Mouse (Mus musculus): ENCODE measurements around the gene Dcp1b. TPM values are rescaled to one million over a fixed set of nuclear protein-coding genes. Genes with fewer than 3 reads are reported as not detected.

The Dcp1b gene
- total RNA-seq, 2 experiments from 2014 or later: 17.8 to 21.3 TPM

GRCm38 (mm10) chr6:119228861-119229603 is 54.0 kb downstream of the Dcp1b start:
- no peak for DNase-seq (ENCODE audit: low spot score in 2 of 2)

- no peak for DNase-seq (ENCODE audit: low spot score in 2 of 2)
Measured at GRCm38 (mm10) chr6:119233066-119233465, 58.0 kb downstream of the Dcp1b start.

- DNase-seq (ENCODE audit: low spot score in 2 of 2): no peak
Measured at GRCm38 (mm10) chr6:119235441-119235840, 60.4 kb downstream of the Dcp1b start.

- no peak for DNase-seq (ENCODE audit: low spot score in 2 of 2)
Measured at GRCm38 (mm10) chr6:119236241-119236640, 61.2 kb downstream of the Dcp1b start, which contains the start of gene Cacna2d4. Gene Cacna2d4 (plus strand): TSS chr6:119236526.

- no peak for DNase-seq (ENCODE audit: low spot score in 2 of 2)
Measured at GRCm38 (mm10) chr6:119237427-119237989, 62.5 kb downstream of the Dcp1b start.

GRCm38 (mm10) chr6:119239341-119240005 is 64.4 kb downstream of the Dcp1b start:
- DNase-seq (ENCODE audit: low spot score in 2 of 2): no peak

- DNase-seq (ENCODE audit: low spot score in 2 of 2): no peak
Measured at GRCm38 (mm10) chr6:119240256-119240655, 65.2 kb downstream of the Dcp1b start.

- no peak for DNase-seq (ENCODE audit: low spot score in 2 of 2)
Measured at GRCm38 (mm10) chr6:119240871-119241705, 66.0 kb downstream of the Dcp1b start.

GRCm38 (mm10) chr6:119246082-119246481 is 71.0 kb downstream of the Dcp1b start:
- no peak for DNase-seq (ENCODE audit: low spot score in 2 of 2)

GRCm38 (mm10) chr6:119248578-119248977 is 73.5 kb downstream of the Dcp1b start:
- no peak for DNase-seq (ENCODE audit: low spot score in 2 of 2)

- DNase-seq (ENCODE audit: low spot score in 2 of 2): no peak
Measured at GRCm38 (mm10) chr6:119249726-119250125, 74.7 kb downstream of the Dcp1b start.

- DNase-seq (ENCODE audit: low spot score in 2 of 2): no peak
Measured at GRCm38 (mm10) chr6:119251704-119252103, 76.7 kb downstream of the Dcp1b start.

Other genes starting within 250 kb of the Dcp1b start
- gene Cacna1c, start 21.2 kb downstream of the Dcp1b start, total RNA-seq (2021): 10 to 100 TPM; 71.6 to 78.9 TPM
- gene Cacna2d4, start 61.3 kb downstream of the Dcp1b start, total RNA-seq (2021): under 1 TPM; 0.20 to 0.59 TPM
- under 1 TPM; 0.25 to 0.87 TPM for gene Lrtm2, start 155.5 kb downstream of the Dcp1b start, total RNA-seq (2021)
- 100 to 1,000 TPM; 141 to 151 TPM for gene Adipor2, start 242.5 kb downstream of the Dcp1b start, total RNA-seq (2021)